Mouse (Mus musculus) liver, embryonic 14.5 days (tissue): ENCODE data around the gene Gbx1. TPM values are rescaled to one million over a fixed set of nuclear protein-coding genes. Genes with fewer than 3 reads are reported as not detected.

Experiments
- ATAC-seq: fragments of 200-750 bp; cut with Nextera tagmentation; 2 replicates; pipeline ENCODE4 v1.8.0; 2017; ENCODE audit warnings: moderate number of reproducible peaks, mild to moderate bottlenecking, moderate library complexity; ENCODE audit not compliant: insufficient read depth
- DNase-seq, 3 experiments: peaks; one replicate each; pipeline ENCODE4 v3.0.0-alpha.2; 2012 to 2013; ENCODE audit warnings: low read depth in 3 of 3, low spot score in 3 of 3
- H3K27ac ChIP-seq: fragments of 300-500 bp; sonication (generic); 2 replicates; pipeline ENCODE4 v1.5.1; 2014; ENCODE audit warnings: moderate library complexity, mild to moderate bottlenecking, control low read depth, inconsistent platforms
- H3K27me3 ChIP-seq: fragments of 300-500 bp; sonication (generic); 2 replicates; pipeline ENCODE4 v1.6.1; 2014; ENCODE audit warnings: mild to moderate bottlenecking, low read length, moderate library complexity; ENCODE audit not compliant: control insufficient read depth, insufficient read depth
- H3K36me3 ChIP-seq: fragments of 300-500 bp; sonication (generic); replicated peaks from 2 replicates; pipeline ENCODE4 v1.6.1; 2014; ENCODE audit warnings: low read depth; ENCODE audit not compliant: control insufficient read depth, insufficient read depth
- H3K4me1 ChIP-seq, 2 experiments: fragments of 200-500 bp in 1 of 2; fragments of 300-500 bp in 1 of 2; sonication (generic) in 1 of 2; replicated peaks; 2 replicates each; pipeline ENCODE4 v1.6.1; 2012 to 2014; ENCODE audit warnings: antibody characterized with exemption in 1 of 2, inconsistent platforms in 1 of 2, low read length in 1 of 2; ENCODE audit not compliant: control insufficient read depth in 2 of 2, insufficient read depth in 2 of 2
- H3K4me2 ChIP-seq: fragments of 300-500 bp; sonication (generic); 2 replicates; pipeline ENCODE4 v1.6.1; 2014; ENCODE audit warnings: low read depth, mild to moderate bottlenecking, control low read depth, moderate library complexity
- H3K4me3 ChIP-seq, 2 experiments: fragments of 200-500 bp in 1 of 2; fragments of 300-500 bp in 1 of 2; sonication (generic) in 1 of 2; 2 replicates each; pipeline ENCODE4 v1.5.1; 2012 to 2014; ENCODE audit warnings: low read depth in 2 of 2, low read length in 2 of 2, mild to moderate bottlenecking in 2 of 2, control low read depth in 1 of 2, inconsistent platforms in 1 of 2, moderate library complexity in 1 of 2; ENCODE audit not compliant: insufficient read depth in 1 of 2
- H3K9ac ChIP-seq: fragments of 300-500 bp; sonication (generic); replicated peaks from 2 replicates; pipeline ENCODE4 v1.6.1; 2014; ENCODE audit warnings: mild to moderate bottlenecking, control low read depth, moderate library complexity
- H3K9me3 ChIP-seq: fragments of 300-500 bp; sonication (generic); 2 replicates; pipeline ENCODE4 v1.6.1; 2016; ENCODE audit warnings: low read length, mixed read lengths; ENCODE audit not compliant: control insufficient read depth
- CTCF ChIP-seq: IDR thresholded peaks from 2 replicates; pipeline ENCODE4 v1.5.1; 2016; ENCODE audit warnings: antibody characterized with exemption, low read depth, control low read depth
- EP300 ChIP-seq: IDR thresholded peaks from 2 replicates; pipeline ENCODE4 v1.6.1; 2016; ENCODE audit warnings: antibody characterized with exemption, low read depth
- WGBS: fragments of 180-500 bp; shearing (Covaris S2); extraction: QIAGEN DNeasy Blood & Tissue Kit; methylation state at CpG from one replicate; pipeline ENCODE4 v1.1.7; 2014; ENCODE audit not compliant: insufficient replicate concordance; 5-methylcytosine and 5-hydroxymethylcytosine counted together
- polyA plus RNA-seq, 2 experiments: library from polyadenylated mRNA; depleted of rRNA in 1 of 2; stranded (reverse) in 1 of 2; unstranded in 1 of 2; fragments of >200 nt; fragmentation: Nextera tagmentation in 1 of 2; extraction: Ambion mirVana in 1 of 2; gene quantifications; 2 replicates each; pipeline versions ENCODE4 v1.2.1 to v1.2.3; 2012 to 2014

The Gbx1 gene
- polyA plus RNA-seq, 2 experiments: not detected

- no peak for ATAC-seq
- H3K4me2 ChIP-seq: no peak overlapping the region
- no peak overlapping the region for H3K27ac ChIP-seq
- H3K9me3 ChIP-seq: no peaks in the 10 kb centered on the region
- H3K4me3 ChIP-seq: no peak overlapping the region
- H3K9ac ChIP-seq: no peak overlapping the region
- TF ChIP-seq EP300: no peak
- TF ChIP-seq CTCF: no peak
- 72% methylated on average over 7 of the region's 7 CpGs for WGBS
- peaks cover 18 to 19% of the 10 kb centered on the region in 2 experiments for H3K4me1 ChIP-seq
- DNase-seq: no peak
- no peaks in the 10 kb centered on the region; the same call in 1 of the 2 replicates for H3K36me3 ChIP-seq
- no peaks in the 10 kb centered on the region for H3K27me3 ChIP-seq
Measured at GRCm38 (mm10) chr5:24455613-24456012, 71.4 kb downstream of the Gbx1 start.

GRCm38 (mm10) chr5:24455076-24455475 is 71.9 kb downstream of the Gbx1 start:
- H3K9me3 ChIP-seq: no peaks in the 10 kb centered on the region
- DNase-seq (no peak), ATAC-seq (no peak)
- no peak overlapping the region for H3K9ac ChIP-seq
- H3K36me3 ChIP-seq: no peaks in the 10 kb centered on the region; the same call in 1 of the 2 replicates
- TF ChIP-seq EP300 (no peak), CTCF (no peak)
- no peak overlapping the region for H3K4me3 ChIP-seq
- H3K4me2 ChIP-seq: no peak overlapping the region
- H3K4me1 ChIP-seq: peaks cover 19 to 22% of the 10 kb centered on the region in 2 experiments
- H3K27me3 ChIP-seq: no peaks in the 10 kb centered on the region
- no peak overlapping the region for H3K27ac ChIP-seq
- WGBS: 86% methylated on average over 3 of the region's 3 CpGs

GRCm38 (mm10) chr5:24453985-24454303 is 73.1 kb downstream of the Gbx1 start:
- H3K4me1 ChIP-seq: peaks cover 19 to 22% of the 10 kb centered on the region in 2 experiments
- H3K4me3 ChIP-seq: peak overlapping the region in 1 of 2 experiments; percentile 90; a peak in 2 of 4 replicates
- no peak for TF ChIP-seq EP300
- H3K27me3 ChIP-seq: no peaks in the 10 kb centered on the region
- 51% methylated on average over 2 of the region's 2 CpGs for WGBS
- no peak for DNase-seq
- no peak for ATAC-seq
- no peaks in the 10 kb centered on the region for H3K9me3 ChIP-seq
- peak overlapping the region; percentile 100 for H3K4me2 ChIP-seq
- peak overlapping the region; percentile 89; the same call in 1 of the 2 replicates for H3K9ac ChIP-seq
- no peak overlapping the region for H3K27ac ChIP-seq
- H3K36me3 ChIP-seq: no peaks in the 10 kb centered on the region; the same call in 1 of the 2 replicates

GRCm38 (mm10) chr5:24453283-24453984 is 73.6 kb downstream of the Gbx1 start:
- peak overlapping the region; percentile 89 for H3K9ac ChIP-seq
- no peaks in the 10 kb centered on the region for H3K9me3 ChIP-seq
- H3K36me3 ChIP-seq: no peaks in the 10 kb centered on the region; the same call in 1 of the 2 replicates
- peak; percentile 22; the same call in 1 of the 2 replicates for TF ChIP-seq CTCF
- TF ChIP-seq EP300: no peak
- DNase-seq (no peak), ATAC-seq (no peak)
- no peak overlapping the region for H3K27ac ChIP-seq
- H3K4me1 ChIP-seq: peaks cover 19 to 22% of the 10 kb centered on the region in 2 experiments
- H3K4me3 ChIP-seq: peak overlapping the region; percentile 90 to 94
- WGBS: 33% methylated on average over 5 of the region's 5 CpGs
- no peaks in the 10 kb centered on the region for H3K27me3 ChIP-seq
- H3K4me2 ChIP-seq: peak overlapping the region; percentile 100

Other genes with a start within 250 kb of the Gbx1 start
- gene Kcnh2, start 175.6 kb downstream of the Gbx1 start, polyA plus RNA-seq (2012; rRNA removed): 0.44 and 0.93 TPM in 2 replicates
- 0.05 and 0.28 TPM in 2 replicates for gene Kcnh2, start 175.6 kb downstream of the Gbx1 start, polyA plus RNA-seq (2014; fragmentation: Nextera tagmentation; extraction: Ambion mirVana)
- 1.3 and 1.4 TPM in 2 replicates for gene Nos3, start 162.4 kb downstream of the Gbx1 start, polyA plus RNA-seq (2012; rRNA removed)
- gene Nos3, start 162.4 kb downstream of the Gbx1 start, polyA plus RNA-seq (2014; fragmentation: Nextera tagmentation; extraction: Ambion mirVana): 1.5 TPM in 2 replicates
- gene Atg9b, start 135.1 kb downstream of the Gbx1 start, polyA plus RNA-seq (2012; rRNA removed): 0.42 and 0.57 TPM in 2 replicates
- gene Atg9b, start 135.1 kb downstream of the Gbx1 start, polyA plus RNA-seq (2014; fragmentation: Nextera tagmentation; extraction: Ambion mirVana): 0.14 and 0.35 TPM in 2 replicates
- 16.9 and 20.4 TPM in 2 replicates for gene Abcb8, start 133.5 kb downstream of the Gbx1 start, polyA plus RNA-seq (2012; rRNA removed)
- gene Abcb8, start 133.5 kb downstream of the Gbx1 start, polyA plus RNA-seq (2014; fragmentation: Nextera tagmentation; extraction: Ambion mirVana): 18.0 and 19.5 TPM in 2 replicates
- gene Asic3, start 113.8 kb downstream of the Gbx1 start, polyA plus RNA-seq (2012; rRNA removed): not detected in 2 replicates
- not detected in 2 replicates for gene Asic3, start 113.8 kb downstream of the Gbx1 start, polyA plus RNA-seq (2014; fragmentation: Nextera tagmentation; extraction: Ambion mirVana)
- 9.9 and 10.3 TPM in 2 replicates for gene Cdk5, start 103.7 kb downstream of the Gbx1 start, polyA plus RNA-seq (2012; rRNA removed)
- gene Cdk5, start 103.7 kb downstream of the Gbx1 start, polyA plus RNA-seq (2014; fragmentation: Nextera tagmentation; extraction: Ambion mirVana): 8.2 and 8.9 TPM in 2 replicates
- gene Slc4a2, start 103.4 kb downstream of the Gbx1 start, polyA plus RNA-seq (2012; rRNA removed): 11.6 and 12.9 TPM in 2 replicates
- gene Slc4a2, start 103.4 kb downstream of the Gbx1 start, polyA plus RNA-seq (2014; fragmentation: Nextera tagmentation; extraction: Ambion mirVana): 5.6 and 6.0 TPM in 2 replicates
- 59.9 and 82.4 TPM in 2 replicates for gene Fastk, start 81.9 kb downstream of the Gbx1 start, polyA plus RNA-seq (2012; rRNA removed)
- 40.8 and 47.2 TPM in 2 replicates for gene Fastk, start 81.9 kb downstream of the Gbx1 start, polyA plus RNA-seq (2014; fragmentation: Nextera tagmentation; extraction: Ambion mirVana)
- gene Tmub1, start 79.3 kb downstream of the Gbx1 start, polyA plus RNA-seq (2012; rRNA removed): 5.3 and 7.6 TPM in 2 replicates
- gene Tmub1, start 79.3 kb downstream of the Gbx1 start, polyA plus RNA-seq (2014; fragmentation: Nextera tagmentation; extraction: Ambion mirVana): 4.0 and 6.5 TPM in 2 replicates
- 16.9 and 17.8 TPM in 2 replicates for gene Agap3, start 75.0 kb downstream of the Gbx1 start, polyA plus RNA-seq (2012; rRNA removed)
- gene Agap3, start 75.0 kb downstream of the Gbx1 start, polyA plus RNA-seq (2014; fragmentation: Nextera tagmentation; extraction: Ambion mirVana): 6.6 and 10.1 TPM in 2 replicates
- gene Asb10, start 13.8 kb upstream of the Gbx1 start, polyA plus RNA-seq (2012; rRNA removed): 0.08 and 0.13 TPM in 2 replicates
- not detected in 2 replicates for gene Asb10, start 13.8 kb upstream of the Gbx1 start, polyA plus RNA-seq (2014; fragmentation: Nextera tagmentation; extraction: Ambion mirVana)
- 0.03 TPM in 1 of 2 replicates, not detected in the other for gene 4931409K22Rik, start 29.6 kb upstream of the Gbx1 start, polyA plus RNA-seq (2012; rRNA removed)
- not detected in 2 replicates for gene 4931409K22Rik, start 29.6 kb upstream of the Gbx1 start, polyA plus RNA-seq (2014; fragmentation: Nextera tagmentation; extraction: Ambion mirVana)
- gene Abcf2, start 50.3 kb upstream of the Gbx1 start, polyA plus RNA-seq (2012; rRNA removed): 29.2 and 33.6 TPM in 2 replicates
- gene Abcf2, start 50.3 kb upstream of the Gbx1 start, polyA plus RNA-seq (2014; fragmentation: Nextera tagmentation; extraction: Ambion mirVana): 50.9 and 53.5 TPM in 2 replicates
- 5.6 and 5.9 TPM in 2 replicates for gene Chpf2, start 59.5 kb upstream of the Gbx1 start, polyA plus RNA-seq (2012; rRNA removed)
- gene Chpf2, start 59.5 kb upstream of the Gbx1 start, polyA plus RNA-seq (2014; fragmentation: Nextera tagmentation; extraction: Ambion mirVana): 5.9 and 6.5 TPM in 2 replicates
- 1.1 and 1.5 TPM in 2 replicates for gene Smarcd3, start 97.2 kb upstream of the Gbx1 start, polyA plus RNA-seq (2012; rRNA removed)
- 0.95 and 1.0 TPM in 2 replicates for gene Smarcd3, start 97.2 kb upstream of the Gbx1 start, polyA plus RNA-seq (2014; fragmentation: Nextera tagmentation; extraction: Ambion mirVana)
- 6.7 and 10.8 TPM in 2 replicates for gene Nub1, start 158.3 kb upstream of the Gbx1 start, polyA plus RNA-seq (2012; rRNA removed)
- gene Nub1, start 158.3 kb upstream of the Gbx1 start, polyA plus RNA-seq (2014; fragmentation: Nextera tagmentation; extraction: Ambion mirVana): 10.5 and 11.9 TPM in 2 replicates
- gene Wdr86, start 203.5 kb upstream of the Gbx1 start, polyA plus RNA-seq (2012; rRNA removed): 1.4 TPM in 2 replicates
- gene Wdr86, start 203.5 kb upstream of the Gbx1 start, polyA plus RNA-seq (2014; fragmentation: Nextera tagmentation; extraction: Ambion mirVana): 1.1 and 1.5 TPM in 2 replicates
- gene Crygn, start 230.8 kb upstream of the Gbx1 start, polyA plus RNA-seq (2012; rRNA removed): 0.06 TPM in 1 of 2 replicates, not detected in the other
- gene Crygn, start 230.8 kb upstream of the Gbx1 start, polyA plus RNA-seq (2014; fragmentation: Nextera tagmentation; extraction: Ambion mirVana): 1.2 TPM in 1 of 2 replicates, not detected in the other